Mouse (Mus musculus): ENCODE data around the gene Meis3. TPM values are rescaled to one million over a fixed set of nuclear protein-coding genes. Genes with fewer than 3 reads are reported as not detected.

Gene Meis3
- polyA plus RNA-seq, 1 experiment from 2014 or later: 14.5 TPM

DNA sequence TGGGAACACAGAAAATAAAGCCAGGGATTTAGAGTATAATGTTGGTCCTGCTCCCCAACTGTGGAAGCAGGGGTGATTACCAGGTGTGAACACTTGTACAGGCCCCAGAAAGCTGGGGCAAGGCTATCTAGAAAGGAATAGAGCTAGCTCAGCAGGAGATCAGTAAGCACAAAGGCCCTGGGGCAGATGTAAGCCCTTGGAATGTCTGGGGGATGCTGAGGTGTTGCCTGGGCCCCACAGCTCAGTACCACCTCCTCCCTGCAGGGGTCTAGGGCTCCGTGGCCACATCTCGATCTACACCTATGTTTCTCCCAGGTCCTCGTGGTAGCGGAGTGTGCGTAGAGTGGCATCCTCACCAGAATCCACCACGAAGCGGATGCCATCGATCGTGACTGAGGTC is 39.1 kb downstream of the Meis3 start:
- Histone ChIP-seq H3K9ac (ENCODE audit: low read length) (no peak overlapping the region), H3K27ac (ENCODE audit: low read length) (no peak overlapping the region), H3K4me1 (ENCODE audit: control insufficient read depth, insufficient read depth, low read length) (no peaks in the 10 kb centered on the region), H3K4me3 (ENCODE audit: low read length) (no peak overlapping the region), H3K27me3 (ENCODE audit: control insufficient read depth, insufficient read depth, low read length) (no peaks in the 10 kb centered on the region), H3K4me2 (ENCODE audit: low read depth, low read length) (no peak overlapping the region), H3K36me3 (ENCODE audit: control insufficient read depth, insufficient read depth) (peaks cover 56% of the 10 kb centered on the region), H3K9me3 (replicated peaks; ENCODE audit: control insufficient read depth, low read length) (no peaks in the 10 kb centered on the region)
- no peak for ATAC-seq (replicated peaks; ENCODE audit: extremely low read depth, insufficient read depth, low FRiP score)
- 95% methylated on average over 9 of the region's 9 CpGs for WGBS

DNA sequence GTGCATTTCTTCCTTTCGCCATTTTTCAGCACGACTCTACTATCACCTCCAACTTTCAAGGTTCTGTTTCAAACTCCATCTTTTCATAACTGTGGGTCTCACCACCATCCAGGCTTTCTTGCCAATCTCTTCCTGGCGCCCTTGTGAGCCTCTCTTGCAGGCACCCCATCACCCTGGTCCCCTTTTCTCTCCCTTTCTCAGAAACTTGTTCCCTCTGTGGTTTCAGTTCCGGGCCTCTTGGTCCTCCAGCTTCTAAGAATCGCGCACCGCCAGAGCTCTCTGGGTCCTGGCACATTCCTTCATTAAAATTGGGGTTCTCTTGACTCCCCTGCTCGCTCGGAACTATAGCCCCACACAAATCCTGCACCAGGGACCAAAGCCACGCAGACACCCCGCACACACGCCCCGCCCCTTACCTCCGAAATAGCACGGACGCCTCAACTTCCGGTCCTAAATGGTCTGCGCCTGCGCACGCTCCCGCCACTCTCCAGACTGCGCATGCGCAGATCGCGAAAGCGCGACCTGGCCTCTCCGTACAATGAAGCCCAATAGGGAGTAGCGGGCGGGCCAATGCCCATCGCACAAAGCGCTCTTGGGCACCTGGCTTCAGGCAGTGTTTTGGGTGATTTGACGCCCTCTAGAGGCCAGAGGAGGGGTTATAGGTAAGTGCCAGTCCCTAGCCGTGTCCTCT is 46.8 kb downstream of the Meis3 start, which contains the start of gene Dhx34:
Gene Dhx34, minus strand, starts transcription at position 456 of the 691 bp plus-strand sequence.
- ATAC-seq (replicated peaks; ENCODE audit: extremely low read depth, insufficient read depth, low FRiP score): peak; percentile 97
- Histone ChIP-seq H3K9me3 (replicated peaks; ENCODE audit: control insufficient read depth, low read length) (no peaks in the 10 kb centered on the region), H3K36me3 (ENCODE audit: control insufficient read depth, insufficient read depth) (peaks cover 7% of the 10 kb centered on the region; the same call in 1 of the 2 replicates), H3K4me3 (ENCODE audit: low read length) (peak within 1 kb of the TSS; percentile 77), H3K4me1 (ENCODE audit: control insufficient read depth, insufficient read depth, low read length) (peaks cover 5% of the 10 kb centered on the region), H3K27me3 (ENCODE audit: control insufficient read depth, insufficient read depth, low read length) (peaks cover 5% of the 10 kb centered on the region; the same call in 1 of the 2 replicates), H3K4me2 (ENCODE audit: low read depth, low read length) (peak within 1 kb of the TSS; percentile 76), H3K27ac (ENCODE audit: low read length) (peak within 1 kb of the TSS; percentile 72), H3K9ac (ENCODE audit: low read length) (peak within 1 kb of the TSS; percentile 84)
- 2% methylated on average over 34 of the region's 34 CpGs for WGBS

DNA sequence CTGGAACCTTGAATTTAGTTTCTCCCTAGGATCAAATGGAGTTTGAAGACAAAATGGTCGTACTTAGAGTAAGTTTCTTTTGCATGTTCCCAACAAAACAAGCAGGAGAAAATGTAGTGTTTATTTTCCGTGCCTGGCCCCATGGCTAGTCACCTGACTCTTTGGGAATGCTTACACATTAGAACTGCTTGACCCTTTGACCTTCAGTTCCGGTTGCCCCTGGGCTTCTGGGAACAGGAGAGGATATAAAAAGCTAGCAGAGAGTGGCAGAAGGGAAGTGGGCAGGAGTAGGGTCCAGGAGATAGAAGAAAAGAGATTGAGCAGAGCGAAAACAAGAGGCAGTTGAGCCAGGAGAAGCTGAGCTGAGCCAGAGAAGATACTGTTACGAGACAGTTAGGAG is 55.0 kb downstream of the Meis3 start:
- peak overlapping the region; percentile 44 for H3K27ac ChIP-seq (ENCODE audit: low read length)

More for the DNA sequence above, 55.0 kb downstream of the Meis3 start:
- no peak overlapping the region for H3K4me2 ChIP-seq (ENCODE audit: low read depth, low read length)
- H3K9me3 ChIP-seq (replicated peaks; ENCODE audit: control insufficient read depth, low read length): peaks cover 10% of the 10 kb centered on the region; the same call in 1 of the 2 replicates
- H3K4me1 ChIP-seq (ENCODE audit: control insufficient read depth, insufficient read depth, low read length): peaks cover 4% of the 10 kb centered on the region
- H3K4me3 ChIP-seq (ENCODE audit: low read length): no peak overlapping the region
- no peaks in the 10 kb centered on the region for H3K36me3 ChIP-seq (ENCODE audit: control insufficient read depth, insufficient read depth)
- no peak for ATAC-seq (replicated peaks; ENCODE audit: extremely low read depth, insufficient read depth, low FRiP score)
- peaks cover 5% of the 10 kb centered on the region; the same call in 1 of the 2 replicates for H3K27me3 ChIP-seq (ENCODE audit: control insufficient read depth, insufficient read depth, low read length)
- WGBS: 38% methylated on average over 5 of the region's 5 CpGs
- H3K9ac ChIP-seq (ENCODE audit: low read length): no peak overlapping the region

Other genes starting within 250 kb of the Meis3 start
- 128 and 154 TPM in 2 replicates for gene Nop53, start 229.0 kb upstream of the Meis3 start, polyA plus RNA-seq (2015; fragmentation: Nextera tagmentation; extraction: Ambion mirVana)
- gene Ehd2, start 207.5 kb upstream of the Meis3 start, polyA plus RNA-seq (2015; fragmentation: Nextera tagmentation; extraction: Ambion mirVana): 61.8 and 66.7 TPM in 2 replicates
- 4.7 and 4.8 TPM in 2 replicates for gene Bicra, start 127.2 kb upstream of the Meis3 start, polyA plus RNA-seq (2015; fragmentation: Nextera tagmentation; extraction: Ambion mirVana)
- 0.05 TPM in 1 of 2 replicates, not detected in the other for gene Zfp541, start 113.3 kb upstream of the Meis3 start, polyA plus RNA-seq (2015; fragmentation: Nextera tagmentation; extraction: Ambion mirVana)
- gene Napa, start 76.6 kb upstream of the Meis3 start, polyA plus RNA-seq (2015; fragmentation: Nextera tagmentation; extraction: Ambion mirVana): 166 and 168 TPM in 2 replicates
- gene Kptn, start 55.2 kb upstream of the Meis3 start, polyA plus RNA-seq (2015; fragmentation: Nextera tagmentation; extraction: Ambion mirVana): 32.5 and 36.1 TPM in 2 replicates
- 0.15 and 0.20 TPM in 2 replicates for gene Slc8a2, start 45.3 kb upstream of the Meis3 start, polyA plus RNA-seq (2015; fragmentation: Nextera tagmentation; extraction: Ambion mirVana)
- 10.8 and 11.2 TPM in 2 replicates for gene Dhx34, start 46.9 kb downstream of the Meis3 start, polyA plus RNA-seq (2015; fragmentation: Nextera tagmentation; extraction: Ambion mirVana)
- gene C5ar2, start 69.1 kb downstream of the Meis3 start, polyA plus RNA-seq (2015; fragmentation: Nextera tagmentation; extraction: Ambion mirVana): 0.76 and 0.88 TPM in 2 replicates
- gene C5ar1, start 84.5 kb downstream of the Meis3 start, polyA plus RNA-seq (2015; fragmentation: Nextera tagmentation; extraction: Ambion mirVana): 2.6 and 3.2 TPM in 2 replicates
- gene Inafm1, start 98.5 kb downstream of the Meis3 start, polyA plus RNA-seq (2015; fragmentation: Nextera tagmentation; extraction: Ambion mirVana): 6.9 and 9.0 TPM in 2 replicates
- 12.0 and 15.2 TPM in 2 replicates for gene Ccdc9, start 111.7 kb downstream of the Meis3 start, polyA plus RNA-seq (2015; fragmentation: Nextera tagmentation; extraction: Ambion mirVana)
- gene Bbc3, start 133.3 kb downstream of the Meis3 start, polyA plus RNA-seq (2015; fragmentation: Nextera tagmentation; extraction: Ambion mirVana): 5.7 and 6.8 TPM in 2 replicates
- gene Sae1, start 212.7 kb downstream of the Meis3 start, polyA plus RNA-seq (2015; fragmentation: Nextera tagmentation; extraction: Ambion mirVana): 211 and 235 TPM in 2 replicates
- gene Zc3h4, start 225.8 kb downstream of the Meis3 start, polyA plus RNA-seq (2015; fragmentation: Nextera tagmentation; extraction: Ambion mirVana): 8.5 and 9.0 TPM in 2 replicates

Data from heart, embryonic 16.5 days (tissue).